Mouse (Mus musculus) midbrain, embryonic 16.5 days (tissue): Measurements from ENCODE around the gene Tigit. TPM values are rescaled to one million over a fixed set of nuclear protein-coding genes. Genes with fewer than 3 reads are reported as not detected.

Experiments used
- ATAC-seq: fragments of 200-750 bp; cut with Nextera tagmentation; 2 replicates; pipeline ENCODE4 v1.8.0; 2017; ENCODE audit warnings: moderate TSS enrichment
- H3K27ac ChIP-seq: fragments of 300-500 bp; sonication (generic); 2 replicates; pipeline ENCODE4 v1.5.1; 2014; ENCODE audit warnings: mild to moderate bottlenecking, low read length, mixed read lengths
- H3K27me3 ChIP-seq: fragments of 300-500 bp; sonication (generic); 2 replicates; pipeline ENCODE4 v1.6.1; 2014; ENCODE audit warnings: low read depth, low read length, mixed read lengths; ENCODE audit not compliant: control insufficient read depth, insufficient read depth
- H3K36me3 ChIP-seq: fragments of 300-500 bp; sonication (generic); 2 replicates; pipeline ENCODE4 v1.6.1; 2014; ENCODE audit warnings: mild to moderate bottlenecking, low read length, moderate library complexity, mixed read lengths; ENCODE audit not compliant: control insufficient read depth, insufficient read depth
- H3K4me1 ChIP-seq: fragments of 300-500 bp; sonication (generic); 2 replicates; pipeline ENCODE4 v1.6.1; 2014; ENCODE audit warnings: mild to moderate bottlenecking, low read length, mixed read lengths; ENCODE audit not compliant: control insufficient read depth, insufficient read depth
- H3K4me2 ChIP-seq: fragments of 300-500 bp; sonication (generic); 2 replicates; pipeline ENCODE4 v1.6.1; 2014; ENCODE audit warnings: mild to moderate bottlenecking, low read length, mixed read lengths
- H3K4me3 ChIP-seq: fragments of 300-500 bp; sonication (generic); 2 replicates; pipeline ENCODE4 v1.5.1; 2014; ENCODE audit warnings: low read depth, mild to moderate bottlenecking, low read length, moderate library complexity, mixed read lengths
- H3K9ac ChIP-seq: fragments of 300-500 bp; sonication (generic); 2 replicates; pipeline ENCODE4 v1.6.1; 2014; ENCODE audit warnings: low read depth, low read length, mixed read lengths
- H3K9me3 ChIP-seq: fragments of 300-500 bp; sonication (generic); replicated peaks from 2 replicates; pipeline ENCODE4 v1.6.1; 2014; ENCODE audit warnings: mild to moderate bottlenecking, low read length, mixed read lengths; ENCODE audit not compliant: control insufficient read depth, poor library complexity, severe bottlenecking
- WGBS: fragments of 180-500 bp; shearing (Covaris S2); extraction: QIAGEN DNeasy Blood & Tissue Kit; methylation state at CpG from one replicate; pipeline ENCODE4 v1.1.7; 2014; 5-methylcytosine and 5-hydroxymethylcytosine counted together
- polyA plus RNA-seq: library from polyadenylated mRNA; unstranded; fragments of >200 nt; fragmentation: Nextera tagmentation; extraction: Ambion mirVana; gene quantifications from 2 replicates; pipeline ENCODE4 v1.2.1, GENCODE M21; 2015

Tigit gene
- polyA plus RNA-seq, 1 experiment from 2014 or later = not detected

DNA sequence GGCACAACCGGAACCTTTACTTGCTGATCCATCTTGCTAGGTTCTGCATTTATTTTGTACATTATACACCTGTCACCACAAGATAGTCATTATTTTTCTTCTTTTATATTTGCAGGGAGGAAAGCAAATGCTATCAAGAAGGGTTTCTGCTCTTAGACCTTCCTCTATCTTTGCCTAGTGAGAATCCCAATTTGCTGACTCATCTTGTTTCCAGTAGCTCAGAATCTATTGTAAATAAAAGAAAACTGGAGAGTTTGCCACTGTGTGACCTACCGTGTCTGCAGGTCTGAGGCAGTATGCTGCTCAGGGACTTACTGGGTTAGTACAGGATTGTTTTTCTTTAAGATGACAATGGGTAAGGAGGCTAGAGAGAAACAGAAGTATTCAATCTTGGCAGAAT, 24.0 kb upstream of the Tigit start:
- Histone ChIP-seq H3K27ac (no peak overlapping the region), H3K27me3 (no peaks in the 10 kb centered on the region), H3K9me3 (no peaks in the 10 kb centered on the region), H3K4me1 (no peaks in the 10 kb centered on the region), H3K4me3 (no peak overlapping the region), H3K36me3 (no peaks in the 10 kb centered on the region), H3K4me2 (no peak overlapping the region), H3K9ac (no peak overlapping the region)
- WGBS = 84% methylated on average over 2 of the region's 2 CpGs
- no peak for ATAC-seq

GRCm38 (mm10) chr16:43674400-43674799, 10.5 kb upstream of the Tigit start:
- 82% methylated on average over 3 of the region's 3 CpGs for WGBS

DNA sequence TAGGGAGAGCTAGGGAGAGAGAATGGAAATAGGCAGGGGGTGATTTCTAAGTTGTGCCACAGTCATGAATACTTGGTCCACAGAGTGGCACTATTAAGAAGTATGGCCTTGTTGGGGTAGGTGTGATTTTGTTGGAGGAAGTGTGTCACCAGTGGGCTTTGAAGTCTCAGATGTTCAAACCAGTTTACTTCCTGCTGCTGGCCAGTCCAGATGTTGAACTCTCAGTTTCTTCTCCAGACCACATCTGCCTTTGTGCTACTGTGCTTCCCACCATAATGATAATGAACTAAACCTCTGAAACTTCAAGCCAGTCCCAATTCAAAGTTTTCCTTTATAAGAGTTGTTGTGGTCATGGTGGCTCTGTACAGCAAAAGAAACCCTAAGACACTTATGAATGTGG, 8.8 kb upstream of the Tigit start:
- Histone ChIP-seq H3K27me3 (no peaks in the 10 kb centered on the region), H3K4me3 (no peak overlapping the region), H3K36me3 (no peaks in the 10 kb centered on the region), H3K4me2 (no peak overlapping the region), H3K27ac (no peak overlapping the region), H3K9me3 (no peaks in the 10 kb centered on the region), H3K4me1 (no peaks in the 10 kb centered on the region), H3K9ac (no peak overlapping the region)
- no peak for ATAC-seq

More at GRCm38 (mm10) chr16:43674400-43674799, 10.5 kb upstream of the Tigit start:
- no peak overlapping the region for H3K27ac ChIP-seq
- H3K9ac ChIP-seq = no peak overlapping the region
- H3K9me3 ChIP-seq = no peaks in the 10 kb centered on the region
- H3K36me3 ChIP-seq = no peaks in the 10 kb centered on the region
- H3K4me1 ChIP-seq = no peaks in the 10 kb centered on the region
- ATAC-seq = no peak
- no peak overlapping the region for H3K4me3 ChIP-seq
- H3K4me2 ChIP-seq = no peak overlapping the region
- H3K27me3 ChIP-seq = no peaks in the 10 kb centered on the region

DNA sequence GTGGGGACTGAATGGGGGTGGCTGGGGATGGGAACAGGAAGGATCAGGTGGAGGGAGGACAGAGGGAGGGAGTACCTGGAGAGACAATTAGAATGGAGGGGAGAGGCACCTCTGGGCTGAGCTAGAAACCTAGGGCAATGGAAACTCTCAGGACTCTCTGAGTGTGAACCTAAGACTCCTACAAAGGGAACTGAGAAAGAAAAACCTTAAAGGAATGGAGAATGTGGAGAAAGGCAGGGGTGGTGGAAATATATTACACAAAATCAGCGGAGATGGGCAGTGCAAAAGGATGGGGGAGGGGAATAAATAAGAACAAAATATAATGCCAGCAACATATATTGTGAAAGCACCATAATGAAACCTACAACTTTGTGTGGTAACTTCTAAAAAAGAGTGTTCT, 8.0 kb upstream of the Tigit start:
- Histone ChIP-seq H3K9me3 (no peaks in the 10 kb centered on the region), H3K9ac (no peak overlapping the region), H3K27me3 (no peaks in the 10 kb centered on the region), H3K36me3 (no peaks in the 10 kb centered on the region), H3K27ac (no peak overlapping the region), H3K4me1 (no peaks in the 10 kb centered on the region), H3K4me2 (no peak overlapping the region), H3K4me3 (no peak overlapping the region)
- WGBS = 96% methylated on average over 1 of the region's 1 CpGs
- no peak for ATAC-seq

DNA sequence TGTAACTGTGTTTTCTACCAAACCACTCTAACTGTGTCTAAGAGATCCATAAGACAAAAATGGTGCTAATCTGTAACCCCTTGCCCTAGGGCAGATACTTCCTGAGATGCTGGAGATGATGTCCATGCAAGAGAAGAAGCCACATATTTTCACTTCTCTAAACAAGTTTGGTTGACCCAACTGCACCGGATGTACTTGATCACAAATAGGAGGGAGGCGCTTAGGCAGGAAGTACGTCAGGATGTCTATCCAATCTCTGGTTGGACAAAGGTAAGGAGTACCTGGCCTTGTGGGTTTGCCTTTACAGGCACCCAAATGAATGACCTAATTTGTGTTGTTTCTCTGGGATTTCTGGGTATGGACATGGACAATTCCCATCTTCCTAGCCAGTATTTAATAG, 4.3 kb upstream of the Tigit start:
- H3K4me3 ChIP-seq = no peak overlapping the region
- H3K36me3 ChIP-seq = no peaks in the 10 kb centered on the region
- H3K9me3 ChIP-seq = no peaks in the 10 kb centered on the region
- H3K27ac ChIP-seq = no peak overlapping the region
- no peaks in the 10 kb centered on the region for H3K4me1 ChIP-seq
- H3K9ac ChIP-seq = no peak overlapping the region
- H3K27me3 ChIP-seq = no peaks in the 10 kb centered on the region
- no peak overlapping the region for H3K4me2 ChIP-seq
- no peak for ATAC-seq
- WGBS = 94% methylated on average over 3 of the region's 3 CpGs

GRCm38 (mm10) chr16:43664861-43665260, 915 bp upstream of the Tigit start:
- Histone ChIP-seq H3K4me3 (no peak overlapping the region), H3K4me1 (no peaks in the 10 kb centered on the region), H3K4me2 (no peak overlapping the region), H3K36me3 (no peaks in the 10 kb centered on the region), H3K9ac (no peak overlapping the region), H3K27me3 (no peaks in the 10 kb centered on the region), H3K9me3 (no peaks in the 10 kb centered on the region), H3K27ac (no peak overlapping the region)
- no peak for ATAC-seq

DNA sequence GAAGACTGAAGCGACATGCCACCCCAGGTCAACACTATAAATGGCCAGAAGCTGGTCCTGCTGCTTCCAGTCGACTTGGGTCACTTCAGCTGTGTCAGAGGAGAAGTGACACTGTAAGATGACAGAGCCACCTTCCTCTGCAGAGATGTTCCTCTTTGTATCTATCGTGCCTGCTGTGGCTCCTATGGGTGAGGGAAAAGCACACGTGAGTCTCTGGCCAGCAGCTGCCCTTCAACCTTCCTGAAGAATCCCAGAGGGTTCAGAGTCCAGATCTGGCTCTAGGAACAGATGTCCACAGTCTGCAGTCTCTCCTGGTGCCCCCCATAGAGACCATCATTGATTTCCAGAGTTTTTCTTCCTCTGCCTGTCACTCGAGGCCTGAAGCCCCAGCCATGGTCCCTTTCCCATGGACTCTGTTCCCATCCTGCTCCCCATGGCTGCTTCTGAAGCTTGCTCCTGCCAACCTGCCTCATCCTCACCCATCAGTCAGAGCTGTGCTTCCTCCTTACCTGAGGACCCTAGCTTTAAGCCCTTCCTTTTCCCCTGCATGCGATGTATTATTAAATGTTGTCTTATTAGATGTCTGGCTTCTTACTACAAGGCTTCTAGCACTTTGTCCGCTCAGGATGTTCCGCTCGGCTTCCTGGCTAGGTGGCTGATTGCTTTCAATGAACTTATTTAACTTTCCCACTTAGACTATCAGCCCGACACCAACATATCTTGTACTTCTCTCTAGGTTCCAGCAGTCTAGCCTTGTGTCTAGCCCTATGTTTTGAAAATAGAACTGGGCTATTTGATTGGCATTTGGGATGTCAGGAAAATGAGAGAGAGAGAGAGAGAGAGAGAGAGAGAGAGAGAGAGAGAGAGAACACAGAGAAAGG, 1.6 kb downstream of the Tigit start:
- 86% methylated on average over 10 of the region's 10 CpGs for WGBS
- Histone ChIP-seq H3K27me3 (no peaks in the 10 kb centered on the region), H3K4me2 (no peak overlapping the region), H3K27ac (no peak overlapping the region), H3K9ac (no peak overlapping the region), H3K4me3 (no peak overlapping the region), H3K4me1 (no peaks in the 10 kb centered on the region), H3K36me3 (no peaks in the 10 kb centered on the region), H3K9me3 (no peaks in the 10 kb centered on the region)
- no peak for ATAC-seq

DNA sequence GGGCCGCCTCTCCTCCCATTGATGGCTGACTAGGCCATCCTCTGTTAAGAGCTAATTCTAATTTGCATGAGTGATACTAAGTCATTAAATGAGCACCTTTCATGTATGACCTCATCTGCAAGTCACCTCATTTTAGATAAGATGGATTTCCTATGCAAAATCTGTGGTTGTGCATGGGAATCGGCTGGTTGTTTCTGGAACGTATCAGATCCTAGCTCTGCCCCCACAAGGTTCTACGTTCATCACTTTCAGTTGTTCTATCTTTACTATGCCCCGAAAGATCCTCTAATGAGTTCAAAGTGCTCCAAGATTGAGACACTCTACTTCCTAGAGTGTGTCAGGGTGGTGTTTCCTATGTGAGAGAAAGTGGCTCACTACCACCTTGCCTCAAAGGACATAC, 2.4 kb downstream of the Tigit start:
- no peak overlapping the region for H3K4me3 ChIP-seq
- 97% methylated on average over 5 of the region's 5 CpGs for WGBS
- H3K4me2 ChIP-seq = no peak overlapping the region
- H3K9me3 ChIP-seq = no peaks in the 10 kb centered on the region
- H3K4me1 ChIP-seq = no peaks in the 10 kb centered on the region
- ATAC-seq = no peak
- H3K9ac ChIP-seq = no peak overlapping the region
- H3K27me3 ChIP-seq = no peaks in the 10 kb centered on the region
- no peak overlapping the region for H3K27ac ChIP-seq
- no peaks in the 10 kb centered on the region for H3K36me3 ChIP-seq

- Histone ChIP-seq H3K4me3 (no peak overlapping the region), H3K4me1 (no peaks in the 10 kb centered on the region), H3K9me3 (no peaks in the 10 kb centered on the region), H3K27ac (no peak overlapping the region), H3K27me3 (no peaks in the 10 kb centered on the region), H3K9ac (no peak overlapping the region), H3K4me2 (no peak overlapping the region), H3K36me3 (no peaks in the 10 kb centered on the region)
- ATAC-seq = no peak
- WGBS = 90% methylated on average over 6 of the region's 6 CpGs
Measured at GRCm38 (mm10) chr16:43655183-43655787, 8.7 kb downstream of the Tigit start.
